Mouse (Mus musculus): ENCODE measurements around the gene Skor1.

Gene Skor1

GRCm38 (mm10) chr9:63149372-63149766 is 608 bp upstream of the Skor1 start:
- no peak for DNase-seq (ENCODE audit: low spot score in 2 of 2)

GRCm38 (mm10) chr9:63147786-63148409 is 863 bp downstream of the Skor1 start:
- no peak for DNase-seq (ENCODE audit: low spot score in 2 of 2)

DNA sequence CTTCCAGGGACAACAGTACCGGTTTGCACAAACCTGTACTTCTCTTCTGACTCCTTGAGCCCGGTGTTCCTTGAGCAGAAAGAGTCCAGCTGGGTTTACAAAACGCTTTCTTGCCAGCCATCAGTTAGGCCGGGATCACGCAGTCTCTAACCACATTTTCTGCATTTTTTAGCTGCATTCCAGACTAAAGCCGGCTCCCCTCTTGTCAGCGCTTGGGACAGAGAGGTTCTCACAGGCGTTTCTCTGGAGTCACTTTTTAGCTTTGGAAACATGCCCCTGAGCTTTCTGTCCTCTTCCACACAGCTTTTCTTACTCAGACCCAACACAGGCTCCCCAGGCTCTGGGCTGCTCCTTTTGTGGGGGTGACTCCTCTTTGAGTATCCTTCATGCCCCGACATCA is 1.5 kb downstream of the Skor1 start:
- DNase-seq (ENCODE audit: low spot score in 2 of 2) = no peak

GRCm38 (mm10) chr9:63146856-63147274 is 1.9 kb downstream of the Skor1 start:
- DNase-seq (ENCODE audit: low spot score in 2 of 2) = no peak

GRCm38 (mm10) chr9:63146126-63146855 is 2.5 kb downstream of the Skor1 start:
- no peak for DNase-seq (ENCODE audit: low spot score in 2 of 2)

DNA sequence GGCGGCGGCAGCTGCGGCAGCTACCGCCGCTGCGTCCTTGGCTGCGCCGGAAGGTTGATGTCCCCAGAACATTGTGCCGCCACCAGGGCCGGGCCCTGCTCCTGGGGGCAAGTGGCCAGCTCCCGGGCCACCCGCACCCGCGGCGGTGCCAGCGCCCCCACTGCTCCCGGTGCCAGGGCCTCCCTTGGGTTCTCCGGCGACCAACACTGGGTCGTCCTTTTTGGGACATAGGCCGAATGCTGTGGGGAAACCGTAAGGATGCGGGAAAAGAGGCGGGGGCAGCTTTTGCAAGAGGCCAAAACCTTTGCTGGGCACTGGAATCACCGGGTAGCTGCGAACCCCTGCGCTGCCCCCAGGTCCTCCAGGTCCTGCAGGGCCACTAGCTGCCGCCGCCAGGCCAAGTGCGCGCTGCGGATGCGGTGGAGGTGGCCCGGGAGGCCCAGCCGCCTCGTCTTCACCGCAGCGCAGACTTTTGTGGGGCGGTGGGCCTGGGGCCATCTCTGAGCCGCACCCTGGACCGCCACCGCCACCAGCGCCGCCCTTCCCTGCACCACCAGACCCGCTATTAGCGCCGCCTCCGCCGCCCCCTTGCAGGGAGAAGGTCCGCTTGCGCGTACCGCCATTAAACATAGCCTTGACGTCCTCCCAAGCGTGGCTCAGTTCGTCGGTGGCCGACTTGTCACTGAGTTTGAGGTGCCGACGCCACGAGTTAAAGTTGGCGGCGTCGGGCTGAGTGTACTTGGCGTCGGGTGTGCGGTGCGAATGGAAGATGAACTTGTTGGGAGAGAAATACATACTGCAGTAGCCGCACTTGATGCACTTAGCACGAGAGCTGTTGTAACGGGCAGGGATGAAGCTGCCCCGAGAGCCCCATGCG is 3.3 kb downstream of the Skor1 start:
- no peak for DNase-seq (ENCODE audit: low spot score in 2 of 2)

DNA sequence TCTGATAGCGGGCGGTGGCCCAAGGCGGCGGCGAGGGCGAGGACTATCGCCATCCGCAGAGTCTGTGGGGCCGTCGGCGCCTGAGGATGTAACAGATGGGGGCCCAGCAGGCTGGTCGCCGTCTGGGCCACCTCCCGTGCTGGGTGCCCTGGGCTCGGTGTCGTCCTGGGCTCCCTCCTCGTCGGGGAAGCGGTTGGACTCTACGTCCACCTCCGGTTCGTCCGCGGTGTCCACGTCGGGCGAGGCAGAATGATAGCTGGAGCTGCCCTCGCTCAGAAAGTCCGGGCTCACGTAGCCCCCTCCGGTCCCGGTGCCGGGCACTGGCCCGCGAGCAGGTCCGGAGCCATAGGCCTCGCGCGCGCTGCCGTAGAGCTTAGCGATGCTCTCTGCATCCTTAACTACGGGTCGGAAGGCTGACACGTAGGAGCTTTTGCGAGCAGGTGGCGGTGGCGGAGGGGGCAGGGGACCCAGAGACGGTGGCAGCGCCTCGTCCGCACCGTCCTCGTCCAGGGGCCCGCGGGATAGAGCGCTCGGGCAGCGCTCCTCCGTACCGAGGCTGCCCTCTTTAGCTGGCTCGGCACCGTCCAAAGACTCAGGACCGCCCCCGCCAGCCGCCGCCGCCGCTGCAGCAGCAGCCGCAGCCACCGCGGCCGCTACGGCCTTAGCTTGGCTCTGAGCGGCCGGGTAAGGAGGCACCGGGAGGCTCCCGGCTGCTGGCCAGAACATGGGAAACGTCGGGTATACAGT is 4.1 kb downstream of the Skor1 start:
- no peak for DNase-seq (ENCODE audit: low spot score in 2 of 2)

- no peak for DNase-seq (ENCODE audit: low spot score in 2 of 2)
These were observed 4.9 kb downstream of the Skor1 start for GRCm38 (mm10) chr9:63143641-63144501.

- DNase-seq (ENCODE audit: low spot score in 2 of 2) = no peak
These were observed 5.5 kb downstream of the Skor1 start for GRCm38 (mm10) chr9:63143227-63143626.

DNA sequence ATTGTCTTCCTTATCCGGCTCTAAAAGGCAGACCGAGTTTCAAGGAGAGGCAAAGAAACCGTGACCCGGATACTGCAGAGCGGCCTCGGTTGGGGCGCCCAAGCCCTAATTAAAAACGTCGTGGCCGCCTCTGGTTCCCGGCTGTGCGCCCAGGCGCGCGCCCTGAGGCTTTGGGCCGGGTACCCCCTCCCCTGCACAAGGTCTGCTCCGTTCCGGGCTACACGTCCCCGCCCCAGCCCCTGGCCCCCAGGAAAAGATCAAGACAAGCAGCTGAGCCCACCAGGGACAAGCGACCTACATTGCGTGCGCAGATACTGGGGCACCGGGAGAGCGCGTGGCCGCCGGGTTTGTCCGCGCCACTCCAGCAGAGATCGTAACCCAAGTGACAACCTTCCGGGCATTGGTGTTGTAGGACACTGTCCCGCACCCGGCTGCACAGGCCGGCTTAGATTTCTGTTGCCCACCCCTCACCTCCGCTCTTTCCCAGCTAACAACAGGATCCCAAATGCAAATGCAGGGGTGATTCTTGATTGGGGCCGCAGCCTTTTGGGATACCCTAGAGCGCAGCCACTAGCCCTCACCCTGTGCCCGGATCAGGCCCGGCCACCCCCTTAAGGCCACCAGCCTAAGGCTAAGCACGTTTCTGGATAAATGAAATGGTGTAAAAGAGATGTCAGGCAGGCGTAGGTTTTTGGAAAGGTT is 6.3 kb downstream of the Skor1 start:
- no peak for DNase-seq (ENCODE audit: low spot score in 2 of 2)

DNA sequence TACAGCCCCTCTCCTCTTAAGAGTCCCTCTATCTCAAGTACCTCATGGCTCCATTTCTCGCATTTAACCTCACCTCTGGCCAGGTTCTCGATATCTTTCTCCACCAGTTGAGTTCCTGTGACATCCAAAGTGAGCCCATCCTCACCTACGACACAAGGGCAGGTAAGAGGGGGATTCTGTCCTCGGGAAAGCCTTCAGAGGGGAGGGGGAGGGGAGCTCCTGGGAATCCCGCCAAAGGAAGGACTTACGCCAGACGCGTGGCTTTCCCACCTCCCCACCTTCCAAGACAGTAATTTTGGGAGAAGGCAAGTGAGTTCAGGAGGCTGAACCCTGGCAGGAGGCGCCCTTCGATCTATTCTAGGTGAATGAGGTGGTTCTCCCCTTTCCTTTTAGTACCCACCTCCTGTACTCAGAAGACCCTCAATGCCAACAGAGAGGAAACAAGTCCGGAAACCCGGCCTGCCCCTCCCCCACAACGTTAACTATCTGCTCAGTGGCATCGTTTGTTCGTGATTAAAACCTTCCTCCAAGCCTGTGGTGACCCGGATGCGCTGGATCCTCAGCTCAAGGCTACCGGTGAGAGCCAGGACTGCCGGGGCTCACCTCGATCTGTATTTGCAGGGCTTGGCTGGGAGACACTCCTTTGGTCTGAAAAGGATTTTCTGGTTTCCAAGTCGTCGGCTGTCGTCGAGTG is 7.0 kb downstream of the Skor1 start:
- no peak for DNase-seq (ENCODE audit: low spot score in 2 of 2)

GRCm38 (mm10) chr9:63140211-63140610 is 8.6 kb downstream of the Skor1 start:
- no peak for DNase-seq (ENCODE audit: low spot score in 2 of 2)

DNA sequence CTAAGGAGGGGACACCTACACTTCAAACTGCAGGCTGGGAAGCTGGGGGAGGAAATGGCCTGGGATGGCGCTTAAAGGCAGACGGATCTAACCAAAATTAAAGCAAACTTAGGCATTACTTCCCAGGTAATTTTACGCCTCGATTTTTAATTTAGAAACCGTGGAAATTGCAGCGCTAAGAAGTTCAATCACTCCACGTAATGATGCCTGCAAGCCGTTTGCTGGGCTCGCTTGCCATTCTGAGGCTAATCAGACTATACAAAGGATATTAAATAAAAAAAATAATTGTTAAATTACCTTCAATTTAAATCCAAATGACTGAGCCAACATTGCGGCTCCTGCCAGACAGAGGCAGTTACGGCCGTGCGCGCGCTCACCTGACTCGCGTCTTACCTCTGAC is 9.1 kb downstream of the Skor1 start:
- DNase-seq (ENCODE audit: low spot score in 2 of 2) = no peak

GRCm38 (mm10) chr9:63138481-63138967 is 10.2 kb downstream of the Skor1 start:
- DNase-seq (ENCODE audit: low spot score in 2 of 2) = no peak

- no peak for DNase-seq (ENCODE audit: low spot score in 2 of 2)
These were observed 11.2 kb downstream of the Skor1 start for GRCm38 (mm10) chr9:63137615-63137915.

GRCm38 (mm10) chr9:63136756-63137614 is 11.8 kb downstream of the Skor1 start:
- DNase-seq (ENCODE audit: low spot score in 2 of 2) = no peak

GRCm38 (mm10) chr9:63136241-63136640 is 12.5 kb downstream of the Skor1 start:
- DNase-seq (ENCODE audit: low spot score in 2 of 2) = no peak

DNA sequence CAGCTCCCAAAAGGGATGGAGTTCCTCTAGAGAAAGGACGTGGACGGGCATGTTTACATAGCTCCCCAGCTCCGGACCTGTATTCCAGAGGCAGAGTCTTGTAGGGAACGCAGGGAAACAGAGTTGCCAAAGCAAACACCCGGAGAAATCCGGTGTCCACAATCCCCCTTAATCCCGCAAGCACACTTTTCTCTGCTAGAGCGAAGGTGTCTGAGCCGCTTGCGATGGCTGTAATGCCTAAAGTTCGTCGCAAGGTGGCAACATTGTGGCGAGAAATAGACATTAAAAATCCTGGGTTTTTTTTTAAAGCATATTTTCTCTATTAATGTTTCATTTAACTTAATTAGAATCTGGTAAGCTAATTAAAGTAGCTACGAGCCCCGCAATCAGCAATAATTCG is 13.0 kb downstream of the Skor1 start:
- no peak for DNase-seq (ENCODE audit: low spot score in 2 of 2)

DNA sequence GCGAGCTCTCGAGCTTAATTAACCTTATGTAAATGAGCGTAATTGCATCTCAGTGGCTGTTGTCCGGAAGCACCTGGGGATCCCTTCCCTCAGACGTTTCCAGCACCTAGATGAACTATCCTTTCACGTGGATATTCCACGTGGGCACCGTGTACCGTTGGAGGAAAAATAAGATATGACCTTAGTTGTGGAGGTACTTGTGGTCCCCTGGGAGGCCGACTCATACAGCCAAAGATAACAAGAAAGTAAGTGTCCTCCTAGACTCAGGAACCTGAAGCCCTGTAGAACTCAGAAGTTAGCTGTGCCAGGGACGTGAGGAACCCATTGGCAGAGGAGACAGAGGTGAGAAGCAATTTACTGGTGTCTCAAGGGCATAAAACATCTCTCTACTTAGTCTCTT is 13.4 kb downstream of the Skor1 start:
- DNase-seq (ENCODE audit: low spot score in 2 of 2) = no peak

Data from urinary bladder, postnatal 4 days (tissue).